Mouse (Mus musculus): ENCODE measurements around the gene Bcl2l1. TPM values are rescaled to one million over a fixed set of nuclear protein-coding genes. Genes with fewer than 3 reads are reported as not detected.

The Bcl2l1 gene
- polyA plus RNA-seq, 1 experiment, result 57.4 TPM

DNA sequence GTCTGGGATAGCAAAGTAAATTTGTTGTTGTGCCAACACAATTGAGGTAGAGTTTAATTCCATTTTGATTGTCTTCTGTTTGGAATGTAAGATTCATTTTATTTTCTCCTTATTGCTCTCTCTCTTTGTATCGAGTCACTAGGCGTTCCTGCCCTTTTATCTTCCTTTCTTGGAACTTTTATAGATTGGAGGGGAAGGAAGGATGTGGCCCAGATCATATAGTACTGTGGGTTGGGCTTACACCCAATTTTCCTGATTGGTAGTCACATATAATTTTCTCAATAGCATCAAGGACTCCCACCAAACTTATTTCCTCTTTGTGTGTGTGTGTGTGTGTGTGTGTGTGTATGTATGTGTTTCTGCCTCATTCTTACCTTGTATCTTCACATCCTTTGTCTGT lies 16.9 kb upstream of the Bcl2l1 start:
- Histone ChIP-seq H3K4me3 (ENCODE audit: extremely low read depth, insufficient read depth, insufficient read length) (peak overlapping the region; percentile 74; the same call in 1 of the 2 replicates), H3K27me3 (ENCODE audit: control insufficient read depth, insufficient read depth, low read length) (no peaks in the 10 kb centered on the region), H3K4me1 (ENCODE audit: control insufficient read depth, insufficient read depth, insufficient read length) (no peaks in the 10 kb centered on the region), H3K36me3 (ENCODE audit: control insufficient read depth, insufficient read depth, low read length) (no peaks in the 10 kb centered on the region), H3K27ac (ENCODE audit: insufficient read depth, low read length) (no peak overlapping the region)
- WGBS, result 2% methylated on average over 2 of the region's 2 CpGs
- TF ChIP-seq CTCF (IDR thresholded peaks at IDR 0.05; ENCODE audit: extremely low read depth, insufficient read depth, insufficient read length, insufficient replicate concordance), result no peak
- no peak for TF ChIP-seq POLR2A (IDR thresholded peaks at IDR 0.05; ENCODE audit: low read depth, low read length)
- DNase-seq (ENCODE audit: low read depth in 1 of 2, low spot score in 2 of 2), result no peak

- under 1% methylated on average over 34 of the region's 34 CpGs for WGBS
- 0 out of 2 replicates have a peak, but pooled peaks have one; percentile 3 for TF ChIP-seq CTCF (IDR thresholded peaks at IDR 0.05; ENCODE audit: extremely low read depth, insufficient read depth, insufficient read length, insufficient replicate concordance)
- TF ChIP-seq POLR2A (IDR thresholded peaks at IDR 0.05; ENCODE audit: low read depth, low read length), result no peak
- Histone ChIP-seq H3K4me1 (ENCODE audit: control insufficient read depth, insufficient read depth, insufficient read length) (no peaks in the 10 kb centered on the region), H3K27me3 (ENCODE audit: control insufficient read depth, insufficient read depth, low read length) (no peaks in the 10 kb centered on the region), H3K27ac (ENCODE audit: insufficient read depth, low read length) (no peak within 1 kb of the TSS), H3K36me3 (ENCODE audit: control insufficient read depth, insufficient read depth, low read length) (no peaks in the 10 kb centered on the region), H3K4me3 (ENCODE audit: extremely low read depth, insufficient read depth, insufficient read length) (peak within 1 kb of the TSS; percentile 74)
- DNase-seq (ENCODE audit: low read depth in 1 of 2, low spot score in 2 of 2), result peak; percentile 97
These were observed 16.3 kb upstream of the Bcl2l1 start, which contains the start of gene Tpx2 for GRCm38 (mm10) chr2:152847815-152848302. Gene Tpx2 (plus strand): TSS chr2:152847964.

GRCm38 (mm10) chr2:152847057-152847814 lies 15.7 kb upstream of the Bcl2l1 start:
- H3K27ac ChIP-seq (ENCODE audit: insufficient read depth, low read length), result no peak overlapping the region

DNA sequence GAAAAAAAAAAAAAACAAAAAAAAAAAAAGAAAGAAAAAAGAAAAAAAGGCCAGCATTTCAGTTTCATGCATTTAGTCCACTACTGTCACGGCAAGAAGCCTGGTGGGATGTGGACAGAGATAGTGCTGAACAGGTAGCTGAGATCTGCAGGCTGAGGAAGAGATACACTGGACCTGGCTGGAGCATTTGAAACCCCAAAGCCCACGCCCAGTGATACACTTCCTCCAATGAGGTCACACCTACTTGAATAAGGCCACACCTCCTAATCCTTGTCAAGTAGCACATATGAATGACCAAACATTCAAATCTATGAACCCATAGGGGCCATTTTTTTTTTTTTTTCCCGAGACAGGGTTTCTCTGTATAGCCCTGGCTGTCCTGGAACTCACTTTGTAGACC lies 11.2 kb upstream of the Bcl2l1 start:
- Histone ChIP-seq H3K27me3 (ENCODE audit: control insufficient read depth, insufficient read depth, low read length) (no peaks in the 10 kb centered on the region), H3K4me3 (ENCODE audit: extremely low read depth, insufficient read depth, insufficient read length) (no peak overlapping the region), H3K36me3 (ENCODE audit: control insufficient read depth, insufficient read depth, low read length) (no peaks in the 10 kb centered on the region), H3K4me1 (ENCODE audit: control insufficient read depth, insufficient read depth, insufficient read length) (no peaks in the 10 kb centered on the region), H3K27ac (ENCODE audit: insufficient read depth, low read length) (no peak overlapping the region)
- DNase-seq (ENCODE audit: low read depth in 1 of 2, low spot score in 2 of 2), result no peak
- WGBS, result 86% methylated on average over 3 of the region's 3 CpGs
- no peak for TF ChIP-seq CTCF (IDR thresholded peaks at IDR 0.05; ENCODE audit: extremely low read depth, insufficient read depth, insufficient read length, insufficient replicate concordance)
- TF ChIP-seq POLR2A (IDR thresholded peaks at IDR 0.05; ENCODE audit: low read depth, low read length), result no peak

More at GRCm38 (mm10) chr2:152847057-152847814, 15.7 kb upstream of the Bcl2l1 start:
- WGBS, result 23% methylated on average over 3 of the region's 3 CpGs
- no peaks in the 10 kb centered on the region for H3K27me3 ChIP-seq (ENCODE audit: control insufficient read depth, insufficient read depth, low read length)
- no peaks in the 10 kb centered on the region for H3K36me3 ChIP-seq (ENCODE audit: control insufficient read depth, insufficient read depth, low read length)
- no peaks in the 10 kb centered on the region for H3K4me1 ChIP-seq (ENCODE audit: control insufficient read depth, insufficient read depth, insufficient read length)
- H3K4me3 ChIP-seq (ENCODE audit: extremely low read depth, insufficient read depth, insufficient read length), result no peak overlapping the region
- TF ChIP-seq CTCF (IDR thresholded peaks at IDR 0.05; ENCODE audit: extremely low read depth, insufficient read depth, insufficient read length, insufficient replicate concordance), result no peak
- TF ChIP-seq POLR2A (IDR thresholded peaks at IDR 0.05; ENCODE audit: low read depth, low read length), result no peak
- no peak for DNase-seq (ENCODE audit: low read depth in 1 of 2, low spot score in 2 of 2)

DNA sequence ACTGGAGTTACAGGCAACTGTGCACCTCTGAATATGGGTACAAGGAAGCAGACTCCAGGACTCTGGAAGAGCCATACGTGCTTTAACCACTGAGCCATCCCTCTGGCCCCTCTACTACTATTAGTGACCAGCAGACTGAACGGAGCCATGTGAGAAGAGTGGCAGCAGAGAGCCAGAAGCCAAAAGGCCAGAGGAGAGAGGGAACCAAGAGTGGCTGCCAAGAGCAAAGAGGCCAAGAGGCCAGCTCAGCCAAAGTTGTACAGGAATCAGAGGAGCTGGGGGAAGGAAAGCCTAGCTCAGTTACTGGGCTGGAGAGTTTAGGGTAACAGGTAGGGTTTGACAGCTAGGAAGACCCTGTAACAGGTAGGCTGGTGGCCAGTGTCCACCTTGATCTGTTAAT lies 7.7 kb upstream of the Bcl2l1 start:
- H3K27me3 ChIP-seq (ENCODE audit: control insufficient read depth, insufficient read depth, low read length), result no peaks in the 10 kb centered on the region
- H3K4me3 ChIP-seq (ENCODE audit: extremely low read depth, insufficient read depth, insufficient read length), result no peak overlapping the region
- H3K36me3 ChIP-seq (ENCODE audit: control insufficient read depth, insufficient read depth, low read length), result no peaks in the 10 kb centered on the region
- H3K27ac ChIP-seq (ENCODE audit: insufficient read depth, low read length), result no peak overlapping the region
- TF ChIP-seq CTCF (IDR thresholded peaks at IDR 0.05; ENCODE audit: extremely low read depth, insufficient read depth, insufficient read length, insufficient replicate concordance) (no peak), POLR2A (IDR thresholded peaks at IDR 0.05; ENCODE audit: low read depth, low read length) (no peak)
- no peaks in the 10 kb centered on the region for H3K4me1 ChIP-seq (ENCODE audit: control insufficient read depth, insufficient read depth, insufficient read length)
- no peak for DNase-seq (ENCODE audit: low read depth in 1 of 2, low spot score in 2 of 2)
- 79% methylated on average over 2 of the region's 2 CpGs for WGBS

- Histone ChIP-seq H3K36me3 (ENCODE audit: control insufficient read depth, insufficient read depth, low read length) (no peaks in the 10 kb centered on the region), H3K4me1 (ENCODE audit: control insufficient read depth, insufficient read depth, insufficient read length) (peaks cover 8% of the 10 kb centered on the region; the same call in 1 of the 2 replicates), H3K27ac (ENCODE audit: insufficient read depth, low read length) (peak overlapping the region; percentile 82), H3K4me3 (ENCODE audit: extremely low read depth, insufficient read depth, insufficient read length) (peak overlapping the region; percentile 83), H3K27me3 (ENCODE audit: control insufficient read depth, insufficient read depth, low read length) (no peaks in the 10 kb centered on the region)
- WGBS, result 2% methylated on average over 31 of the region's 31 CpGs
- TF ChIP-seq POLR2A (IDR thresholded peaks at IDR 0.05; ENCODE audit: low read depth, low read length) (no peak; the same call in 1 of the 2 replicates), CTCF (IDR thresholded peaks at IDR 0.05; ENCODE audit: extremely low read depth, insufficient read depth, insufficient read length, insufficient replicate concordance) (peak; percentile 18; the same call in 1 of the 2 replicates)
- peak; percentile 53 to 67 for DNase-seq (ENCODE audit: low read depth in 1 of 2, low spot score in 2 of 2)
These were observed 1.3 kb downstream of the Bcl2l1 start for GRCm38 (mm10) chr2:152830021-152830921.
